Mouse (Mus musculus) intestine, embryonic 15.5 days (tissue): ENCODE measurements around the gene Plod1. TPM values are rescaled to one million over a fixed set of nuclear protein-coding genes. Genes with fewer than 3 reads are reported as not detected.
"Not testable (repeated sequence)": the region's sequence is repeated elsewhere in the genome, so short reads cannot be mapped to it uniquely, and the experiment has no call there.

Source experiments
- ATAC-seq: fragments of 200-750 bp; cut with Nextera tagmentation; 2 replicates; pipeline ENCODE4 v1.8.0; 2017; ENCODE audit warnings: moderate TSS enrichment, moderate library complexity
- H3K27ac ChIP-seq: fragments of 300-500 bp; sonication (generic); 2 replicates; pipeline ENCODE4 v1.5.1; 2015; ENCODE audit warnings: mild to moderate bottlenecking, inconsistent platforms
- H3K27me3 ChIP-seq: fragments of 300-500 bp; sonication (generic); replicated peaks from 2 replicates; pipeline ENCODE4 v1.6.1; 2015; ENCODE audit warnings: inconsistent platforms
- H3K36me3 ChIP-seq: fragments of 300-500 bp; sonication (generic); 2 replicates; pipeline ENCODE4 v1.6.1; 2015; ENCODE audit warnings: inconsistent platforms
- H3K4me1 ChIP-seq: fragments of 300-500 bp; sonication (generic); replicated peaks from 2 replicates; pipeline ENCODE4 v1.6.1; 2015; ENCODE audit warnings: inconsistent platforms
- H3K4me2 ChIP-seq: fragments of 300-500 bp; sonication (generic); replicated peaks from 2 replicates; pipeline ENCODE4 v1.6.1; 2015; ENCODE audit warnings: mild to moderate bottlenecking, inconsistent platforms
- H3K4me3 ChIP-seq: fragments of 300-500 bp; sonication (generic); replicated peaks from 2 replicates; pipeline ENCODE4 v1.5.1; 2015; ENCODE audit warnings: inconsistent platforms
- H3K9ac ChIP-seq: fragments of 300-500 bp; sonication (generic); 2 replicates; pipeline ENCODE4 v1.6.1; 2015; ENCODE audit warnings: inconsistent platforms
- H3K9me3 ChIP-seq: fragments of 300-500 bp; sonication (generic); 2 replicates; pipeline ENCODE4 v1.6.1; 2016; ENCODE audit warnings: inconsistent platforms
- WGBS: fragments of 180-500 bp; shearing (Covaris S2); methylation state at CpG from one replicate; pipeline ENCODE4 v1.1.7; 2015; 5-methylcytosine and 5-hydroxymethylcytosine counted together
- polyA plus RNA-seq: library from polyadenylated mRNA; unstranded; fragments of >200 nt; fragmentation: Nextera tagmentation; extraction: Ambion mirVana; gene quantifications from 2 replicates; pipeline ENCODE4 v1.2.1, GENCODE M21; 2015

The Plod1 gene
- polyA plus RNA-seq, 1 experiment from 2014 or later, result 38.8 TPM

DNA sequence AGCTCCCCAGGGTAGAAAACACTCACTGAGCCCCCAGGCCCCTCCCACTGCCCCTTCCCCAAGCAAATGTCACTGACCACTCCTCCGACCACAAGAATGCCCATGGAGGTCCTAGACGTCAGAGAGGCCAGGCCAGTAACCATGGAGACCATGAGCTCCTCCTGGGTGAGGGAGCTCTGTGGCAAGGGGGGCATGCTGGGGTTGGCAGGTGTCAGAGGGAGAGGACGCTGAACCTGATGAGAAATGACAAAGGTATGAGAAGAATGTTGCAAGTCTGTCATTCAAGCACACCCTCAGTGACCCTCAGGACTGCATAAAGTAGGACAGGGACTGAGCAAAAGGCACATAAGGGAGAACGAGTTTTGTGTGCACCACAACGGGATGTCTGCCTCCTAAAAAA lies 56.7 kb downstream of the Plod1 start:
- peaks cover 60% of the 10 kb centered on the region for H3K36me3 ChIP-seq
- no peak overlapping the region for H3K4me2 ChIP-seq
- no peaks in the 10 kb centered on the region for H3K4me1 ChIP-seq
- H3K9ac ChIP-seq, result no peak overlapping the region
- no peaks in the 10 kb centered on the region for H3K9me3 ChIP-seq
- ATAC-seq, result peak; percentile 29; the same call in 1 of the 2 replicates
- no peak overlapping the region for H3K4me3 ChIP-seq
- no peak overlapping the region for H3K27ac ChIP-seq
- no peaks in the 10 kb centered on the region for H3K27me3 ChIP-seq
- 55% methylated on average over 5 of the region's 5 CpGs for WGBS

DNA sequence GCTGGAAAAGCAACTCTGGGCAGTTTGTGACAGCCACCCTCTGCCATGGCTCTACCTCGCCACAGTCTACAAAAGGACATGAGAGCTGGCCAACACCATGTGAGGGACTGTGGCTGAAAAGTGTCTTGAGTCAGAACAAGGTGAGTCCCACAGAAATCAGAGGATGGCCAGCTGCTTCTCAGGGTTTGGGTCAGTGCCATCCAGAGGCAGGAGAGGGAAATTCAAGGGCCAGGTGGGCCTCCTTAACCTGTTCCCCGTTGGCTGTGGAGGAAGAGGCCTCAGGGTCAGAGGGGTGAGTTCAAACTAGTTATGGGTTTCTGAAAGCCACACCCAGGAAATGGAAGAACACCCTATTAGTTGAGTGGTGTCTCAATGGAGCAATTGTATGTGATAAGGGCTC lies 57.1 kb downstream of the Plod1 start:
- Histone ChIP-seq H3K4me3 (no peak overlapping the region), H3K9ac (no peak overlapping the region), H3K4me2 (no peak overlapping the region), H3K4me1 (no peaks in the 10 kb centered on the region), H3K9me3 (no peaks in the 10 kb centered on the region), H3K27ac (no peak overlapping the region), H3K36me3 (peaks cover 61% of the 10 kb centered on the region), H3K27me3 (no peaks in the 10 kb centered on the region)
- ATAC-seq, result 0 out of 2 replicates have a peak, but pooled peaks have one; percentile 16
- 64% methylated on average over 2 of the region's 2 CpGs for WGBS

DNA sequence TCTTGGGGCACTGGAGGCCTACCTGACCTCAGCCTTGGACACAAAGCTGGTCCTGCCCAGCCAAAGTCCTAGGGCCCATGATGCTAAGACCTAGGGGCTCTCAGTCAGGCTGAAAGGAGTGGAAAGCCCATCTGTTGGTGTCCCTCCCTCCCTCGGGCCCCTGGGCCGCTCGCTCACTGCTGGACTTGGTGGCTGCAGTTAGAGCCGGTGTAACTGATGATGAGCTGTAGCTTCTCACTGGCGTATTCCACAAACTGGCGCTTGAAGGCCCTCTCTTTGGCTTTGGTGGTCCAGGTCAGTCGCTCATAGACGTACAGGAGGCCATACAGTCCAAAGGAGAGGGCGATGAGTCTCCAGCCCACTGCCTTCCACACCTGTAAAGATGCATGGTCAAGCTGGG lies 58.0 kb downstream of the Plod1 start:
- no peak for ATAC-seq
- H3K9ac ChIP-seq, result no peak overlapping the region
- no peak overlapping the region for H3K4me3 ChIP-seq
- no peak overlapping the region for H3K4me2 ChIP-seq
- no peak overlapping the region for H3K27ac ChIP-seq
- no peaks in the 10 kb centered on the region for H3K9me3 ChIP-seq
- H3K27me3 ChIP-seq, result no peaks in the 10 kb centered on the region
- H3K36me3 ChIP-seq, result peaks cover 64% of the 10 kb centered on the region
- no peaks in the 10 kb centered on the region for H3K4me1 ChIP-seq
- whole genome bisulfite sequencing, result 96% methylated on average over 9 of the region's 9 CpGs

GRCm38 (mm10) chr4:147875852-147876575 lies 60.6 kb downstream of the Plod1 start:
- Histone ChIP-seq H3K4me1 (no peaks in the 10 kb centered on the region), H3K27me3 (no peaks in the 10 kb centered on the region), H3K27ac (no peak overlapping the region), H3K9me3 (no peaks in the 10 kb centered on the region), H3K4me3 (no peak overlapping the region), H3K9ac (no peak overlapping the region), H3K36me3 (peaks cover 58% of the 10 kb centered on the region), H3K4me2 (no peak overlapping the region)
- WGBS, result 88% methylated on average over 4 of the region's 4 CpGs
- ATAC-seq, result no peak

DNA sequence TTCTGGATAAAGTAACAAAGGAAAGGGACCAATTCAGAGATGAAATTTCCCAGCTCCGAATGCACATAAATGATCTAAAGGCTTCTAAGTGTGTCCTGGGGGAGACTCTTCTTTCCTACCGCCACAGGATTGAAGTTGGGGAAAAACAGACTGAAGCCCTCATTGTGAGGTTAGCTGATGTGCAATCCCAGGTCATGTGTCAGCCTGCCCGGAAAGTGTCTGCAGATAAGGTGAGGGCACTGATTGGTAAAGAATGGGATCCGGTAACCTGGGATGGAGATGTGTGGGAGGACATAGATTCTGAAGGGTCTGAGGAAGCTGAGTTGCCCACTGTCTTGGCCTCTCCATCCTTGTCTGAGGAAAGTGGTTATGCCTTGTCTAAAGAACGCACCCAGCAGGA lies 67.3 kb downstream of the Plod1 start:
- Histone ChIP-seq H3K4me2 (peak overlapping the region; percentile 77), H3K27ac (peak overlapping the region; percentile 36), H3K4me3 (peak overlapping the region; percentile 89), H3K27me3 (no peaks in the 10 kb centered on the region), H3K4me1 (peaks cover 14% of the 10 kb centered on the region), H3K9me3 (no peaks in the 10 kb centered on the region), H3K9ac (peak overlapping the region; percentile 60), H3K36me3 (peaks cover 29% of the 10 kb centered on the region)
- ATAC-seq, result no peak
- 6% methylated on average over 5 of the region's 5 CpGs for WGBS

DNA sequence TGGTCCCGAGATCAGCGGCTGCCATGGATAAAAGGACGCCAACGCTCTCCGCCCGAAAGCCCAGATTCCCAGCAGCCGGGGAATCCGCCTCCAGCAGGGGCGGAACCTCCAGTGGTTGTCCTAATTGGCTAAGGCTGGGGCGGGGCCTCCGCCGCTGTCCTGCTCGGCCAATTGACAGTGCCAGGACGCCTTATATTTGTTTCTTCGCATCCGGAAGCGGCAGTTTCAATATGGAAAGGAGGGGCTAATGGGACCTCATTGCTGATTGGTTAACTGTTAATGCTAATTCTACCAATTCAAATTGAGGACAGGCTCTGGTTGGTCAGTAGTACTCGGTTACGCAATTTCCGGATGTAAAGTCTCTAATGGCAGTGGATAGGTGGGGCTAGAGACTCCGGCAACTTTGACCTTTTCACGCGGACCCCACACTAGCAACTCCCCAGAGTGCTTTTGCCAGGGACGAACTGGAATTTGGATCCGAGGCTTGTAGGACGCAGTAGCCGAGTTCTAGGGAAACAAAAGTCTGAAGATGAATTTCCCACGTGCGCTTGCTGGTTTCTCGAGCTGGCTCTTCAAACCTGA lies 68.0 kb downstream of the Plod1 start, which contains the start of the genes Miip and Fv1:
Gene Miip (minus strand): TSS at position 367 of the 582 bp plus-strand sequence.
Gene Fv1 (plus strand): TSS at position 530 of the 582 bp plus-strand sequence.
- ATAC-seq, result peak; percentile 99

DNA sequence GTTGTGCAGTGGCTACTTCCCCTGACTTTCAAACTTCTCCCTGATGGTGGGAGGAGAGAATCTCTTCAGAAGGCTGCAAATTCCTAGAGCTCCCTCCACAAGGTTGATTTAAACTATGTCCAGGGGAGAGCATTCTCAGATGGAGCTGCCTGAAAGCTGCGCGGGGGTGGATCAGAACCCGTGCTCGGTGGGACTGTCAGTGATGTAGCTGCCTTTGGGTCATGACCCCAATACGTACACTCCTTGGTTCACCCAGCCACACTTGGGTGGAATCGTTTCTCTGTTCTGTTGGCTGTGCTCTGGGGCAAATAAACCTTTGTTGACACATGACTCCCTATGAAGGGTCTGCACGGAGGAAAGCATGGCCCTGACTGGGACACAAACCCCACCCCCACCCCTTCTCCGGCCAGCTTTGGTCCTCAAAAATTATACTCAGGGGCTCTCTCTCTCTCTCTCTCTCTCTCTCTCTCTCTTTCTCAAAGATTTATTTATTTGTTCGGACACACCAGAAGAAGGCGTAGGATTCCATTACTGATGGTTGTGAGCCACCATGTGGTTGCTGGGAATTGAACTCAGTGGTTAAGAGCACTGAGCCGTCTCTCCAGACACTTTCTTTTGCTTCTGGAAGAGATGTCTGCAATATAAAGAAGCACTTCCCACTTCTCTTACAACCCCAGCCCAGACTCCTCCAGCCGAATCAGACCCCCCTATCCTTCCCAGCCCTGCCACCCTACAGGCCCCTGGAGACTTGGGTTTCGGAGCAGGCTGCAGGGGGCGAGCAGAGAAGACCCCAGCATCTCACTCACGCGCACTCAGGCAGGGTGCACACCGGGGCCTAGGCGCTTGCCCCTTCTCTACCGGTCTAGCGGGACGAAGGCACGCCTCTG lies 68.8 kb downstream of the Plod1 start:
- 2% methylated on average over 22 of the region's 22 CpGs for WGBS
- no peak for ATAC-seq

More for the DNA sequence above, 68.0 kb downstream of the Plod1 start, which contains the start of the genes Miip and Fv1:
- Histone ChIP-seq H3K4me3 (peak within 1 kb of the TSS; percentile 89), H3K4me2 (peak within 1 kb of the TSS; percentile 77), H3K27ac (peak within 1 kb of the TSS; percentile 82), H3K4me1 (peaks cover 14% of the 10 kb centered on the region), H3K27me3 (no peaks in the 10 kb centered on the region), H3K9ac (peak within 1 kb of the TSS; percentile 84), H3K36me3 (peaks cover 23% of the 10 kb centered on the region), H3K9me3 (no peaks in the 10 kb centered on the region)
- under 1% methylated on average over 30 of the region's 30 CpGs for WGBS

DNA sequence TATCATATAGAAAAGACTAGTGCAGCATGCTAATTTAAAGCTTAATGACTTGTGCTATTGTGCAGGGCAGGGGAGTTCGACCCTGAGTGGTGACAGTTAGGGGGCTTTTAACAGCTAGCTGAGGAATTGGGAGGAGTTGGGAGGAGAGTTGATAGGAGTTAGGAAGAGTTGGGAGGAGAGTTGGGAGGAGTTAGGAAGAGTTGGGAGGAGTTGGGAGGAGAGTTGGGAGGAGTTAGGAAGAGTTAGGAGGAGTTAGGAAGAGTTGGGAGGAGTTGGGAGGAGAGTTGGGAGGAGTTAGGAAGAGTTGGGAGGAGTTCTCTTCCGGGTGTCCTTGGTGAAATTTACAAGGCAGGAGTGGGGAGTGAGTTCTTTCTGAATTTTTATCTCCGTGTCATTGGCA lies 69.8 kb downstream of the Plod1 start:
- H3K4me3 ChIP-seq, result peak overlapping the region; percentile 89; the same call in 1 of the 2 replicates
- H3K27me3 ChIP-seq, H3K27ac ChIP-seq, H3K9ac ChIP-seq, H3K9me3 ChIP-seq, ATAC-seq: not testable (repeated sequence)
- WGBS, result 33% methylated on average over 3 of the region's 3 CpGs
- H3K36me3 ChIP-seq, result peaks cover 26% of the 10 kb centered on the region
- peak overlapping the region; percentile 75; the same call in 1 of the 2 replicates for H3K4me2 ChIP-seq
- peaks cover 14% of the 10 kb centered on the region for H3K4me1 ChIP-seq

More for the DNA sequence above, 68.8 kb downstream of the Plod1 start:
- H3K27me3 ChIP-seq, result no peaks in the 10 kb centered on the region
- peak overlapping the region; percentile 84 for H3K9ac ChIP-seq
- H3K4me1 ChIP-seq, result peaks cover 14% of the 10 kb centered on the region
- H3K9me3 ChIP-seq, result no peaks in the 10 kb centered on the region
- peak overlapping the region; percentile 89 for H3K4me3 ChIP-seq
- H3K27ac ChIP-seq, result peak overlapping the region; percentile 82
- H3K4me2 ChIP-seq, result peak overlapping the region; percentile 75
- H3K36me3 ChIP-seq, result peaks cover 25% of the 10 kb centered on the region

DNA sequence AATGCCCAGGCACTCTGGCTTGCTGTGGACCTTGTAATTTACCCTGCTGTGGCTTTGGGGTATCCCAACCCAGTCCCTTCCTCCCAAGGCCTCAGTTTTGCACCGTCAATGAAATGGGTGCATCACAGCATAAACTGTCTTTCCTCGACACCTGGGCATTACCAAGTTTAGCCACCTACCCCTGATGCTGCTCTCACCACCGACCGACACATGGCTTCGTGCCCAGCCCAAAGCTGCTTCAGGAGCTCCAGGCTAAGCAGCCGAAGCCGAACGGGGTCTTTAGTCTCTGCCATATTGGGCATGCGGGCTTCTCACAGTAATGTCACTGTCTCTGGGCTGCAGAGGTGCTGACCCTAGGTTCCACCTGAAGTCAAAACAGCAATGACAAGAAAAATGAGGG lies 70.5 kb downstream of the Plod1 start:
- Histone ChIP-seq H3K27me3 (no peaks in the 10 kb centered on the region), H3K4me1 (peaks cover 14% of the 10 kb centered on the region), H3K4me3 (no peak overlapping the region), H3K9ac (no peak overlapping the region), H3K9me3 (no peaks in the 10 kb centered on the region), H3K36me3 (peaks cover 28% of the 10 kb centered on the region), H3K4me2 (no peak overlapping the region), H3K27ac (no peak overlapping the region)
- 97% methylated on average over 9 of the region's 9 CpGs for WGBS
- no peak for ATAC-seq

DNA sequence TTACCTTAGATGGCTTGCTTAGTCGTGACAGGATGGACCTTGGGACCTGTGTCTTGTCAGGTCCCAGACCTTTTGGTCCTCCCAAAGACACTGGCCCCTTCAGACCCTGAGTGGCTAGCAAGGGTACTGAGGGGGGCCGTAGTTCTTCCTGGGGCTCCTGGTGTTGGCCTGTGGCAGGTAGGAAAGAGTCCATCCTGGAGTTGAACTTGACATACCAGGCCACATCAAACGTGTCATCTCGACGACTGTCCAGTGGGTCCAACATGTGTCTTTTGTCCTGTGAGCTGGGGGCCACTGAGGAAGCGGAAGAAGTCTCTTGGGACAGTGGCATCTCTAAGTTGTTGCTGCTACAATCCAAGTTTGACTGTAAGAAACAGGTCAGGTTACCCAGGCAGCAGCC lies 70.9 kb downstream of the Plod1 start:
- no peak for ATAC-seq
- Histone ChIP-seq H3K4me1 (peaks cover 14% of the 10 kb centered on the region), H3K4me2 (no peak overlapping the region), H3K27me3 (no peaks in the 10 kb centered on the region), H3K9ac (no peak overlapping the region), H3K36me3 (peaks cover 31% of the 10 kb centered on the region), H3K4me3 (no peak overlapping the region), H3K27ac (no peak overlapping the region), H3K9me3 (no peaks in the 10 kb centered on the region)
- 92% methylated on average over 6 of the region's 6 CpGs for WGBS

- ATAC-seq, result no peak
- 91% methylated on average over 3 of the region's 3 CpGs for WGBS
These were observed 74.5 kb downstream of the Plod1 start for GRCm38 (mm10) chr4:147862051-147862450.

More at GRCm38 (mm10) chr4:147862051-147862450, 74.5 kb downstream of the Plod1 start:
- no peak overlapping the region for H3K9ac ChIP-seq
- no peak overlapping the region for H3K4me3 ChIP-seq
- no peak overlapping the region for H3K4me2 ChIP-seq
- no peaks in the 10 kb centered on the region; the same call in 1 of the 2 replicates for H3K4me1 ChIP-seq
- no peaks in the 10 kb centered on the region for H3K9me3 ChIP-seq
- no peak overlapping the region for H3K27ac ChIP-seq
- H3K27me3 ChIP-seq, result no peaks in the 10 kb centered on the region
- peaks cover 31% of the 10 kb centered on the region for H3K36me3 ChIP-seq
